Mouse (Mus musculus) liver, adult 2 months (tissue): ENCODE results near the gene Olfr224. TPM values are rescaled to one million over a fixed set of nuclear protein-coding genes. Genes with fewer than 3 reads are reported as not detected.
A peak's percentile ranks its signal among the peaks of the same experiment; 100 is the strongest.

Experiments
- DNase-seq: peaks from one replicate; pipeline ENCODE4 v3.0.0-alpha.2; 2011; ENCODE audit warnings: low read depth, low spot score; ENCODE audit errors: extremely low read depth
- H3K27ac ChIP-seq: fragments of 200-500 bp; replicated peaks from 2 replicates; pipeline ENCODE4 v1.5.1; 2012; ENCODE audit warnings: low read depth, mild to moderate bottlenecking, control low read depth, inconsistent platforms, low read length; ENCODE audit not compliant: insufficient read depth
- H3K27me3 ChIP-seq: fragments of 200-500 bp; 2 replicates; pipeline ENCODE4 v1.6.1; 2012; ENCODE audit warnings: mild to moderate bottlenecking, moderate library complexity, low read length, inconsistent platforms; ENCODE audit not compliant: control insufficient read depth, insufficient read depth
- H3K36me3 ChIP-seq: fragments of 200-500 bp; 2 replicates; pipeline ENCODE4 v1.6.1; 2012; ENCODE audit warnings: low read length, inconsistent platforms; ENCODE audit not compliant: control insufficient read depth, insufficient read depth
- H3K4me1 ChIP-seq: fragments of 200-500 bp; 2 replicates; pipeline ENCODE4 v1.6.1; 2011; ENCODE audit warnings: low read length; ENCODE audit not compliant: control insufficient read depth, insufficient read depth
- H3K4me3 ChIP-seq: fragments of 200-500 bp; 2 replicates; pipeline ENCODE4 v1.5.1; 2011; ENCODE audit warnings: low read depth, mild to moderate bottlenecking, control low read depth, low read length, moderate library complexity; ENCODE audit not compliant: insufficient read depth
- H3K79me2 ChIP-seq: fragments of 200-500 bp; 2 replicates; pipeline ENCODE4 v1.6.1; 2012; ENCODE audit warnings: inconsistent platforms, mild to moderate bottlenecking, low read length, moderate library complexity; ENCODE audit not compliant: control insufficient read depth, insufficient read depth
- H3K9ac ChIP-seq: fragments of 200-500 bp; 2 replicates; pipeline ENCODE4 v1.6.1; 2012; ENCODE audit warnings: low read depth, mild to moderate bottlenecking, control low read depth, inconsistent platforms, low read length
- CTCF ChIP-seq: fragments of 200-500 bp; IDR thresholded peaks from 2 replicates; pipeline ENCODE4 v1.5.1; 2011; ENCODE audit warnings: low read depth, low read length, control low read depth
- POLR2A ChIP-seq: fragments of 200-500 bp; IDR thresholded peaks from 2 replicates; pipeline ENCODE4 v1.6.1; 2011; ENCODE audit warnings: low read length, control low read depth; ENCODE audit not compliant: insufficient read depth; ENCODE audit errors: extremely low read depth
- WGBS: fragments of 180-500 bp; shearing (Covaris S2); methylation state at CpG from one replicate; pipeline ENCODE4 v1.1.7; 2018; 5-methylcytosine and 5-hydroxymethylcytosine counted together
- polyA plus RNA-seq: library from polyadenylated mRNA; depleted of rRNA; stranded (reverse); fragments of >200 nt; gene quantifications from 2 replicates; pipeline ENCODE4 v1.2.3, GENCODE M21; 2012
- total RNA-seq: library from RNA; depleted of rRNA; stranded (reverse); fragments of >200 nt; gene quantifications from 2 replicates; pipeline ENCODE4 v1.2.3, GENCODE M21; 2014

Olfr224 gene
- total and polyA plus RNA-seq, 2 experiments = not detected

DNA sequence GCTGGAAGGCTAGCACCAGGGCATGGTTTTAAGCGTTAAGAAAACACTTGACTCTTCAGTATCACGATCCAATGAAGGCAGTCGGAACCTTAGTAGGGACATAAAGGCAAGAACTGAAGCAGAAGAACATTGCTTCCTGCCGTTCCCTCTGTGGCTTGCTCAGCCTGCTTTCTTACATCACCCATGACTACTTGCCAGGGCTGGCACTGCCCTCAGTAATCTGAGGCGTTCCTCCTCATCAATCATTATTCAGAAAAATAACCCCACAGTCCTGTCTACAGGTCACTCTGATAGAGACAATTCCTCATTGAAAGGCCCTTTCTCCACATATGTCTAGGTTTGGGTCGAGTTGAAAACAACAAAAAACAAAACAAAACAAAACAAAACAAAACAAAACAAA, 36.7 kb upstream of the Olfr224 start:
- H3K79me2 ChIP-seq = no peaks in the 10 kb centered on the region
- H3K27me3 ChIP-seq = no peaks in the 10 kb centered on the region
- peaks cover 12% of the 10 kb centered on the region for H3K4me1 ChIP-seq
- no peak for TF ChIP-seq CTCF
- TF ChIP-seq POLR2A = no peak
- no peak overlapping the region for H3K4me3 ChIP-seq
- no peak overlapping the region for H3K27ac ChIP-seq
- DNase-seq = peak; percentile 67
- no peak overlapping the region for H3K9ac ChIP-seq
- H3K36me3 ChIP-seq = no peaks in the 10 kb centered on the region
- 46% methylated on average over 6 of the region's 6 CpGs for WGBS

DNA sequence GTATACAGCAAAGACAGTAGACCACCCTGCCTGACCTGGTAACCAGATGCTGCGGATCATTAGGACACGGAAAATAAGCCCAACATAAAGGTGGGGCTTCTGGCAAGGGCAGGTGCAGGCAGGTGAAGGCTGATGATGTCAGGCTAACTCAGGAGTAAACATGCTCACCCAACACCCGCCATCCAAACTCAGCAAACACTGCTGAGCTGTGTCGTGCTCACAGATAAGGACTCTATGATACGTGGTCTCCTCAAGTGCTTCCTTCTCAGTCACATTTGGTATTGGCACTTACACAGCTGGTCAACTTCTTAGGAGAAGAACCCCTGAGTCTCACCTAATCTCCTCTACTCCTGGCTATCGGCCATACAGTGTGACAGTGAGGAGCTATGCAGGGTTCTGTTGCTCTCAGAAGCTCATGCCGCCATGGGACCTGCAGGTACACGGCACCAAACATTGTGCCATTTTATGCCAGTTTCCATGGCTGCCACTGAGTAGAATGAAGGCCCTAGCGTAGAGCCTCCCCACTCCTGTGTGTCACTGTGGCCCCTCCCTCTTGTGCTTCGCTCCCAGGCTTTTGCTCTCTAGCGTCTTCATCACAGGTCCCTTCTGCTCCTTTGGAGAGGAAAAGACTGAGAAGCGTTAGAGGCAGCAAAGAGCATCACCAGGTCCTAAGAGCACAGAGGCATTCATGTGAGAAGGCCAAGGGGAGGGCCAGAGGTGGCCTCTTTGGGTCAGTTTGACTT, 36.0 kb upstream of the Olfr224 start:
- no peaks in the 10 kb centered on the region for H3K36me3 ChIP-seq
- H3K9ac ChIP-seq = no peak overlapping the region
- DNase-seq = no peak
- no peak for TF ChIP-seq POLR2A
- TF ChIP-seq CTCF = no peak
- no peaks in the 10 kb centered on the region for H3K27me3 ChIP-seq
- no peaks in the 10 kb centered on the region for H3K79me2 ChIP-seq
- no peak overlapping the region for H3K27ac ChIP-seq
- 78% methylated on average over 12 of the region's 12 CpGs for WGBS
- peaks cover 12% of the 10 kb centered on the region for H3K4me1 ChIP-seq
- H3K4me3 ChIP-seq = no peak overlapping the region

DNA sequence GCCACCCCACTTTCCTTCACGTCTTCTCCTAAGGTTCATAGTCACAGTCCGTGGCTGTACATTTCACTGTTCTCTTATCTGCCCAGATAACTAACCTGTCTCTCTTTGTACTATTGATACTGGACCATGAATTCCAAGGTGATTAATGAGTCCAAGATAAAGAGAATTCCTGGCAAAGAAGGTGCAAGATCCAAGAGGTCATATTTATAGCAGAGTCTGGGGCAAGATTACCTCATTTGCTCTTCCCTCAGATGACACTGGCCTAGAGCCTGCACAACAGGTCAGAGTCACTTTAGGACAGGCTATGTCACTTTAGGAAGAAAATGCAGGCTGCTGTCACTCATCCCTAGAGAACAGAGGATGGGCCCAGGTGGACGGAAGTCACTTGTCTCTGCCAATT, 34.9 kb upstream of the Olfr224 start:
- TF ChIP-seq CTCF (no peak), POLR2A (no peak)
- no peak overlapping the region for H3K9ac ChIP-seq
- peak; percentile 81 for DNase-seq
- no peaks in the 10 kb centered on the region for H3K27me3 ChIP-seq
- H3K4me1 ChIP-seq = peaks cover 12% of the 10 kb centered on the region
- 20% methylated on average over 3 of the region's 3 CpGs for WGBS
- H3K4me3 ChIP-seq = no peak overlapping the region
- peak overlapping the region; percentile 30; the same call in 1 of the 2 replicates for H3K27ac ChIP-seq
- no peaks in the 10 kb centered on the region for H3K36me3 ChIP-seq
- no peaks in the 10 kb centered on the region for H3K79me2 ChIP-seq

DNA sequence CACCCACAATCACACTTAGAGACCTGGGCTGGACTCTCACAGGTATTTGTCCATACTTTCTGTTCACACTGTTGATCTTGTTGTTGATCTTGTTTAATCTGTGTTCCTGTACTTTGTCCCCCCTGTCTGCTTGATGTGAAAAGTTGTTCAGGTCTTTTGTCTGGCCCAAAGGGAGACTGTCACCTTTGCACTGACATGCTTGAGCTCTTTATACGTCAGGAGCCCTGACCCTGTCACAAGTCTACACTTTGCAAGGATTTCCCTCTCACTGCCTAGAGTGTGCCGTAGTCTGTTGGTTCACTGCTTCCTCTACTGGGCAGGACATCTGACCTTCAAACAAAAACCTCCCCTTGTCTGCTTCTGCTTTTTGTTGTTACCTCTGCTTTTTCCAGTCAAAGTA, 34.3 kb upstream of the Olfr224 start:
- Histone ChIP-seq H3K27me3 (no peaks in the 10 kb centered on the region), H3K36me3 (no peaks in the 10 kb centered on the region), H3K9ac (no peak overlapping the region), H3K27ac (peak overlapping the region; percentile 30; the same call in 1 of the 2 replicates), H3K79me2 (no peaks in the 10 kb centered on the region), H3K4me3 (no peak overlapping the region), H3K4me1 (peaks cover 12% of the 10 kb centered on the region)
- DNase-seq = peak; percentile 75
- WGBS = 20% methylated on average over 2 of the region's 2 CpGs
- TF ChIP-seq POLR2A = no peak
- no peak for TF ChIP-seq CTCF

DNA sequence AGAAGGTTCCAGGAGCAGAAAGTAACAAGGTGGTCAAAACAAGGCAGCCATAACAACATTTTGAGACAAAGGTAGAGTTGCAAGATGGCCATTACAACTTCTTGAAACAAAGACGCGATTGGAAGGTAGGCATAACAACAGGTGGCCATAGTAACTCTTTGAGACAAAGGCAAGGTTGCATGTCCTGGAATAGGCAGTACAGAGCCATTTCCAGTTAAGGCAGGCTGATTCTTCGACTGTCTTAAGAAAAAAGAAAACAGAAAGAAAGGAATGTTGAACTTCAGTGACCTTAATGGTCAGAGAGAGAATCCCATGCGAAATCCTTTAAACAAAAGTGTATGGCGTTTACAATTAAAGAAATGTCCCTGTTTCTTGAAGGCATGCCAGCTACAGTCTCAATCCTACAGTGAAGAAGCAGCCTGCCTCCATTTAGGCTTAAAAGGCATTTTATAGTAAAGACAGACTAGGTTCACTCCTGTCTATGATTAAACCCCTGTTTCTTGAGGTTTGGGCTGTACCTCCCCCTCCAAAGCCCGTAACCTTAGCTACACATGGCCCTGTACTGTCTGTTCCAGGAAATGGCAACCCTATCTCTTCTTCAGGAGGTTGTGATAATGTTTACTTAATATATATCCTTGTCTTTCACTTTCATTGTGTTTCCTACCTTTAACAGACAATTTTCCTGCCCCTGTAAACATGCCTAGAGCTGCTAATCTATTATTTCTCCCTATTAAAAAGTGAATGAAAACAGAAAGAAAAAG, 32.6 kb upstream of the Olfr224 start:
- Histone ChIP-seq H3K79me2 (no peaks in the 10 kb centered on the region), H3K4me3 (no peak overlapping the region), H3K4me1 (peaks cover 12% of the 10 kb centered on the region), H3K9ac (no peak overlapping the region), H3K36me3 (no peaks in the 10 kb centered on the region), H3K27ac (no peak overlapping the region), H3K27me3 (no peaks in the 10 kb centered on the region)
- no peak for DNase-seq
- 87% methylated on average over 6 of the region's 6 CpGs for WGBS
- TF ChIP-seq CTCF = no peak
- TF ChIP-seq POLR2A = no peak

DNA sequence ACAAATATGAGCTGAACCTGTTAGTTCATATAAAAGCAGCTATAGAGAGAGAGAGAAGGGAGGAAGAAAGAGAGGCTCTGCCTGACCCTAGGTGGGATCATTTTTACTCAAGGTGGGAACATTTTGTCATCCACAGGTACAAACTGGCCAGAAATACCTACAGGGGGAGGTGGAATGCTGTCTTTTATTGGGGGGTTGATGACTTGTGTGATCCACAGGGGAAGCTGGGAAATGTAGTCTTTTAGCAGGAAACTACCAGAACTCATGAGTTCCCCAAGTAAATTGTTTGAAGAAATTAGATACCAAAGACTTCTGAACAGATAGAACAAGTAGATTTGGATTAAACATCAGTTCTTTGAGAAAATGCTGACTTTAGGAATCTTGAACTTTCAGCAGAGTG, 31.7 kb upstream of the Olfr224 start:
- Histone ChIP-seq H3K27me3 (no peaks in the 10 kb centered on the region), H3K79me2 (no peaks in the 10 kb centered on the region), H3K4me3 (no peak overlapping the region), H3K4me1 (peaks cover 12% of the 10 kb centered on the region), H3K27ac (no peak overlapping the region), H3K36me3 (no peaks in the 10 kb centered on the region), H3K9ac (no peak overlapping the region)
- DNase-seq = no peak
- TF ChIP-seq CTCF (no peak), POLR2A (no peak)
